Mouse (Mus musculus) lung, embryonic 16.5 days (tissue): ENCODE results near the gene Pde1b. TPM values are rescaled to one million over a fixed set of nuclear protein-coding genes. Genes with fewer than 3 reads are reported as not detected.

Source experiments
- ATAC-seq: fragments of 200-750 bp; cut with Nextera tagmentation; 2 replicates; pipeline ENCODE4 v1.8.0; 2017; ENCODE audit warnings: low read depth, mild to moderate bottlenecking, moderate library complexity
- H3K27ac ChIP-seq: fragments of 300-500 bp; sonication (generic); 2 replicates; pipeline ENCODE4 v1.5.1; 2014; ENCODE audit warnings: mild to moderate bottlenecking, control low read depth, low read length
- H3K27me3 ChIP-seq: fragments of 300-500 bp; sonication (generic); 2 replicates; pipeline ENCODE4 v1.6.1; 2014; ENCODE audit warnings: low read depth, low read length, mixed read lengths; ENCODE audit not compliant: control insufficient read depth, insufficient read depth
- H3K36me3 ChIP-seq: fragments of 300-500 bp; sonication (generic); 2 replicates; pipeline ENCODE4 v1.6.1; 2014; ENCODE audit warnings: low read length; ENCODE audit not compliant: control insufficient read depth, insufficient read depth
- H3K4me1 ChIP-seq: fragments of 300-500 bp; sonication (generic); replicated peaks from 2 replicates; pipeline ENCODE4 v1.6.1; 2014; ENCODE audit warnings: low read length, mixed read lengths; ENCODE audit not compliant: control insufficient read depth, insufficient read depth
- H3K4me2 ChIP-seq: fragments of 300-500 bp; sonication (generic); 2 replicates; pipeline ENCODE4 v1.6.1; 2014; ENCODE audit warnings: low read depth, low read length, control low read depth
- H3K4me3 ChIP-seq: fragments of 300-500 bp; sonication (generic); 2 replicates; pipeline ENCODE4 v1.5.1; 2014; ENCODE audit warnings: mild to moderate bottlenecking, low read length, control low read depth
- H3K9ac ChIP-seq: fragments of 300-500 bp; sonication (generic); 2 replicates; pipeline ENCODE4 v1.6.1; 2014; ENCODE audit warnings: low read length, control low read depth
- H3K9me3 ChIP-seq: fragments of 300-500 bp; sonication (generic); 2 replicates; pipeline ENCODE4 v1.6.1; 2016; ENCODE audit warnings: low read length; ENCODE audit not compliant: control insufficient read depth
- WGBS: fragments of 180-500 bp; shearing (Covaris S2); extraction: QIAGEN DNeasy Blood & Tissue Kit; methylation state at CpG from one replicate; pipeline ENCODE4 v1.1.7; 2014; 5-methylcytosine and 5-hydroxymethylcytosine counted together
- polyA plus RNA-seq: library from polyadenylated mRNA; unstranded; fragments of >200 nt; fragmentation: Nextera tagmentation; extraction: Ambion mirVana; gene quantifications from 2 replicates; pipeline ENCODE4 v1.2.1, GENCODE M21; 2015

Pde1b gene
- polyA plus RNA-seq, 1 experiment from 2014 or later: 2.3 TPM

GRCm38 (mm10) chr15:103479080-103479606 is 23.7 kb upstream of the Pde1b start:
- Histone ChIP-seq H3K36me3 (no peaks in the 10 kb centered on the region), H3K27ac (no peak overlapping the region), H3K27me3 (no peaks in the 10 kb centered on the region), H3K9ac (no peak overlapping the region), H3K4me3 (no peak overlapping the region), H3K4me1 (no peaks in the 10 kb centered on the region), H3K4me2 (no peak overlapping the region), H3K9me3 (no peaks in the 10 kb centered on the region)
- ATAC-seq: no peak
- WGBS: 31% methylated on average over 1 of the region's 1 CpGs

GRCm38 (mm10) chr15:103480129-103480528 is 22.7 kb upstream of the Pde1b start:
- H3K4me3 ChIP-seq: no peak overlapping the region
- no peak overlapping the region for H3K27ac ChIP-seq
- H3K4me1 ChIP-seq: no peaks in the 10 kb centered on the region
- no peaks in the 10 kb centered on the region for H3K9me3 ChIP-seq
- WGBS: 56% methylated on average over 2 of the region's 2 CpGs
- H3K9ac ChIP-seq: no peak overlapping the region
- ATAC-seq: no peak
- H3K4me2 ChIP-seq: no peak overlapping the region
- H3K36me3 ChIP-seq: no peaks in the 10 kb centered on the region
- H3K27me3 ChIP-seq: no peaks in the 10 kb centered on the region

GRCm38 (mm10) chr15:103482488-103482887 is 20.3 kb upstream of the Pde1b start:
- Histone ChIP-seq H3K27ac (no peak overlapping the region), H3K27me3 (no peaks in the 10 kb centered on the region), H3K4me1 (no peaks in the 10 kb centered on the region), H3K4me3 (no peak overlapping the region), H3K4me2 (no peak overlapping the region), H3K36me3 (no peaks in the 10 kb centered on the region), H3K9ac (no peak overlapping the region), H3K9me3 (no peaks in the 10 kb centered on the region)
- WGBS: 10% methylated on average over 1 of the region's 1 CpGs
- no peak for ATAC-seq

DNA sequence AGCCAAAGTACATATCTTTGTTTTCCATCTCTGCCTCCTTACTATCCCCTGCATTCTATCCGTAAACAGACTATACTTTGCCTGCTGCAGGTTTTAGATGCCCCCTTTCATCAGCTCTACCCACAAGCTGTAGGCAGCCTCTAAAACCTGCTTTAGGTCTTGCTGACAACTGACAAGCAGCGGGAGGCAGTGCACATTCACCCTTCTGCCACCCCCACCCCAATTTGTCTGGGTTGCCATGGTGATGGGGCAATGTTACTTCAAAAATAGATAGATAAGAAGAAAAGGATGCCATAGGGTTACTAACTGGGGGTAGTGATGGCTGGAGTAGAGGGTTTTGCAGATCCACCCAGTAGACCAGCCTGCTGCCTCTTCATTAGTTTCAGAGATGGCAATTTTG is 18.3 kb upstream of the Pde1b start:
- Histone ChIP-seq H3K9ac (no peak overlapping the region), H3K36me3 (no peaks in the 10 kb centered on the region), H3K27me3 (no peaks in the 10 kb centered on the region), H3K4me1 (no peaks in the 10 kb centered on the region), H3K27ac (no peak overlapping the region), H3K4me3 (no peak overlapping the region), H3K9me3 (no peaks in the 10 kb centered on the region), H3K4me2 (no peak overlapping the region)
- no peak for ATAC-seq
- 36% methylated on average over 2 of the region's 2 CpGs for WGBS

- no peaks in the 10 kb centered on the region for H3K27me3 ChIP-seq
- WGBS: 56% methylated on average over 3 of the region's 3 CpGs
- H3K9ac ChIP-seq: no peak overlapping the region
- ATAC-seq: no peak
- H3K9me3 ChIP-seq: no peaks in the 10 kb centered on the region
- no peaks in the 10 kb centered on the region for H3K36me3 ChIP-seq
- no peak overlapping the region for H3K4me3 ChIP-seq
- no peak overlapping the region for H3K4me2 ChIP-seq
- H3K4me1 ChIP-seq: no peaks in the 10 kb centered on the region
- H3K27ac ChIP-seq: no peak overlapping the region
Observed at GRCm38 (mm10) chr15:103485106-103485505, 17.7 kb upstream of the Pde1b start.

- H3K27me3 ChIP-seq: no peaks in the 10 kb centered on the region
Observed at GRCm38 (mm10) chr15:103486658-103487057, 16.2 kb upstream of the Pde1b start.

DNA sequence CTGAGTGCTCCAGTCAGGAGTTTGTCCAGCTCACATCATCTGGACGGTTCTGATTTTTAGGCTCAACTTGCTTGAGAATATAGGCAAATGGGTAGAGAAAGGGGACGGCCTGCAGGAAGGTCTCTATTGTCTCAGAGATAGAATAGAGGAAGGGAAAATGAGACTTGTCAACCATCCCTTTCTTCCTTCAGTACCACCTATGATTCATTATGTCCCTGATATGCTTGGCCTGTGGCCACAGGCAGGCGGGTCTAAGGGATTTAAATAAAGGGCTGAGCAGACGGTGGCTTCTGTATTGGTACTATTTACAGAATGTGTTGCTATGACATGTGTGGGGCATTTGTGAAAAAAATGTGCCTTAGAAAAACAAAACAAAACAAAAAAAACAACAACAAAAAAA is 14.5 kb upstream of the Pde1b start:
- Histone ChIP-seq H3K4me3 (no peak overlapping the region), H3K36me3 (no peaks in the 10 kb centered on the region), H3K27me3 (no peaks in the 10 kb centered on the region), H3K27ac (no peak overlapping the region), H3K9me3 (no peaks in the 10 kb centered on the region), H3K4me1 (no peaks in the 10 kb centered on the region), H3K4me2 (no peak overlapping the region), H3K9ac (no peak overlapping the region)
- no peak for ATAC-seq
- 45% methylated on average over 4 of the region's 4 CpGs for WGBS

More at GRCm38 (mm10) chr15:103486658-103487057, 16.2 kb upstream of the Pde1b start:
- Histone ChIP-seq H3K4me2 (no peak overlapping the region), H3K27ac (no peak overlapping the region), H3K9me3 (no peaks in the 10 kb centered on the region), H3K9ac (no peak overlapping the region), H3K4me1 (no peaks in the 10 kb centered on the region), H3K36me3 (no peaks in the 10 kb centered on the region), H3K4me3 (no peak overlapping the region)
- 39% methylated on average over 1 of the region's 1 CpGs for WGBS
- no peak for ATAC-seq

- Histone ChIP-seq H3K9me3 (no peaks in the 10 kb centered on the region), H3K9ac (no peak overlapping the region), H3K4me3 (no peak overlapping the region), H3K4me1 (no peaks in the 10 kb centered on the region), H3K27ac (no peak overlapping the region), H3K27me3 (0 out of 2 replicates have a peak, but pooled peaks cover 2% of the 10 kb centered on the region), H3K4me2 (no peak overlapping the region), H3K36me3 (no peaks in the 10 kb centered on the region)
- no peak for ATAC-seq
- 63% methylated on average over 10 of the region's 10 CpGs for WGBS
Observed at GRCm38 (mm10) chr15:103496204-103497140, 6.4 kb upstream of the Pde1b start.

DNA sequence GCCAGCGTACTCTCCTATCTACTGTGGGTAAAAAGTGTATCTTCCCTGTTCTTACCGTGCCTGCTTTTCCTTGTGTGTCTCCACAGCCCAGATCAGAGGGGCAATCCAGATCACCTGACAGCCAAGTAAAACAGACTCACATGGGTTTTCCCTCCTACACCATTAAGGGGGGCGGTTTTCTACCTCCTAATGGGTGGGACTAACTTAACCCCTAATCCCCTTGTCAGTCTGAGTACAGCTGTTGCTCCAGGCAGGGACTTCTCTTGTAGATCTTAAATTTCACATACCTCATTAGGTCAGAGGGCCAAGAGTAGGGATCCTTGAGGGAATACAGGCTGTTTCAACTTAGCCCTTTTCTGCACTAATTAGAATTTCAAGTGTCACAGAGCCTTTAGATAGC is 4.7 kb upstream of the Pde1b start:
- no peaks in the 10 kb centered on the region for H3K9me3 ChIP-seq
- WGBS: 33% methylated on average over 3 of the region's 3 CpGs
- no peak overlapping the region for H3K27ac ChIP-seq
- H3K27me3 ChIP-seq: peaks cover 7% of the 10 kb centered on the region; the same call in 1 of the 2 replicates
- no peak overlapping the region for H3K9ac ChIP-seq
- no peaks in the 10 kb centered on the region for H3K36me3 ChIP-seq
- no peak for ATAC-seq
- H3K4me3 ChIP-seq: no peak overlapping the region
- H3K4me2 ChIP-seq: no peak overlapping the region
- H3K4me1 ChIP-seq: 0 out of 2 replicates have a peak, but pooled peaks cover under 1% of the 10 kb centered on the region
